Mouse (Mus musculus) MEL (cell line): ENCODE data around the gene Frmd5. TPM values are rescaled to one million over a fixed set of nuclear protein-coding genes. Genes with fewer than 3 reads are reported as not detected.

Source experiments
- DNase-seq: peaks from one replicate; pipeline ENCODE4 v3.0.0; 2011; ENCODE audit warnings: low read depth, low spot score
- H3K27ac ChIP-seq: 2 replicates; pipeline ENCODE4 v1.5.1; 2012; ENCODE audit warnings: low read depth, mild to moderate bottlenecking, control low read depth, low read length, moderate library complexity; ENCODE audit not compliant: control insufficient read depth
- H3K27me3 ChIP-seq, 2 experiments: fragments of 150-350 bp in 1 of 2; sonication (generic) in 1 of 2; 2 replicates each; pipeline ENCODE4 v1.6.1; 2012; ENCODE audit warnings: low read length in 2 of 2, mild to moderate bottlenecking in 2 of 2, improper control_type of control experiment in 1 of 2, moderate library complexity in 1 of 2; ENCODE audit not compliant: insufficient read depth in 2 of 2, control insufficient read depth in 1 of 2
- H3K36me3 ChIP-seq, 2 experiments: 2 replicates each; pipeline ENCODE4 v1.6.1; 2012 to 2014; ENCODE audit warnings: low read length in 2 of 2, improper control_type of control experiment in 1 of 2, inconsistent platforms in 1 of 2, mild to moderate bottlenecking in 1 of 2; ENCODE audit not compliant: insufficient read depth in 2 of 2, control insufficient read depth in 1 of 2
- H3K4me1 ChIP-seq, 2 experiments: fragments of 150-350 bp in 1 of 2; sonication (generic) in 1 of 2; 2 replicates each; pipeline ENCODE4 v1.6.1; 2012; ENCODE audit warnings: low read length in 2 of 2, improper control_type of control experiment in 1 of 2, mild to moderate bottlenecking in 1 of 2; ENCODE audit not compliant: insufficient read depth in 2 of 2, control insufficient read depth in 1 of 2
- H3K4me3 ChIP-seq, 2 experiments: fragments of 150-350 bp in 1 of 2; sonication (generic) in 1 of 2; 2 replicates each; pipeline ENCODE4 v1.5.1; 2012; ENCODE audit warnings: low read depth in 2 of 2, low read length in 2 of 2, mild to moderate bottlenecking in 2 of 2, moderate library complexity in 2 of 2, control low read depth in 1 of 2, improper control_type of control experiment in 1 of 2; ENCODE audit not compliant: control insufficient read depth in 1 of 2, insufficient read depth in 1 of 2
- H3K79me2 ChIP-seq: 2 replicates; pipeline ENCODE4 v1.6.1; 2012; ENCODE audit warnings: mild to moderate bottlenecking, low read length, moderate library complexity; ENCODE audit not compliant: control insufficient read depth, poor library complexity, insufficient read depth
- H3K9ac ChIP-seq: 2 replicates; pipeline ENCODE4 v1.6.1; 2012; ENCODE audit warnings: low read depth, mild to moderate bottlenecking, control low read depth, low read length, moderate library complexity; ENCODE audit not compliant: control insufficient read depth, poor library complexity, severe bottlenecking
- H3K9me3 ChIP-seq: fragments of 150-350 bp; sonication (generic); replicated peaks from 2 replicates; pipeline ENCODE4 v1.6.1; 2012; ENCODE audit warnings: mild to moderate bottlenecking, low read length, improper control_type of control experiment, moderate library complexity; ENCODE audit not compliant: insufficient read depth
- CHD1 ChIP-seq: IDR thresholded peaks from 2 replicates; pipeline ENCODE4 v1.6.1; 2012; ENCODE audit warnings: low read depth, mild to moderate bottlenecking, inconsistent platforms, low read length, improper control_type of control experiment
- EP300 ChIP-seq, 2 experiments: IDR thresholded peaks; 2 replicates each; pipeline ENCODE4 v1.6.1; 2011; ENCODE audit warnings: improper control_type of control experiment in 2 of 2, low read length in 2 of 2, low read depth in 1 of 2, mild to moderate bottlenecking in 1 of 2
- ETS1 ChIP-seq: IDR thresholded peaks from 2 replicates; pipeline ENCODE4 v1.6.1; 2012; ENCODE audit warnings: low read depth, mild to moderate bottlenecking, inconsistent platforms, low read length, improper control_type of control experiment, moderate library complexity
- GABPA ChIP-seq: IDR thresholded peaks from 2 replicates; pipeline ENCODE4 v1.6.1; 2012; ENCODE audit warnings: low read depth, mild to moderate bottlenecking, inconsistent platforms, low read length, improper control_type of control experiment, moderate library complexity
- MEF2A ChIP-seq: IDR thresholded peaks from 2 replicates; pipeline ENCODE4 v1.6.1; 2014; ENCODE audit warnings: low read depth, mild to moderate bottlenecking, inconsistent platforms, low read length, improper control_type of control experiment; ENCODE audit not compliant: poor library complexity, insufficient replicate concordance, severe bottlenecking; ENCODE audit errors: extremely low read depth
- MYB ChIP-seq: IDR thresholded peaks from 2 replicates; pipeline ENCODE4 v1.6.1; 2011; ENCODE audit warnings: mild to moderate bottlenecking, low read depth, low read length, improper control_type of control experiment
- POLR2AphosphoS5 ChIP-seq: IDR thresholded peaks from 2 replicates; pipeline ENCODE4 v1.6.1; 2012; ENCODE audit warnings: low read depth, borderline replicate concordance, mild to moderate bottlenecking, inconsistent platforms, low read length, moderate library complexity, mixed read lengths
- SIN3A ChIP-seq: IDR thresholded peaks from 2 replicates; pipeline ENCODE4 v1.6.1; 2012; ENCODE audit warnings: low read length, improper control_type of control experiment, inconsistent platforms
- SMC3 ChIP-seq: IDR thresholded peaks from 2 replicates; pipeline ENCODE4 v1.6.1; 2011; ENCODE audit warnings: low read depth, low read length, improper control_type of control experiment
- TCF12 ChIP-seq: IDR thresholded peaks from 2 replicates; pipeline ENCODE4 v1.6.1; 2014; ENCODE audit warnings: low read depth, mild to moderate bottlenecking, inconsistent platforms, low read length, improper control_type of control experiment, moderate library complexity
- USF1 ChIP-seq: IDR thresholded peaks from 2 replicates; pipeline ENCODE4 v1.6.1; 2014; ENCODE audit warnings: low read depth, mild to moderate bottlenecking, inconsistent platforms, low read length, improper control_type of control experiment, moderate library complexity
- ZKSCAN1 ChIP-seq: IDR thresholded peaks from 2 replicates; pipeline ENCODE4 v1.6.1; 2012; ENCODE audit warnings: low read depth, mild to moderate bottlenecking, inconsistent platforms, low read length, improper control_type of control experiment, moderate library complexity
- ZMIZ1 ChIP-seq: IDR thresholded peaks from 2 replicates; pipeline ENCODE4 v1.6.1; 2012; ENCODE audit warnings: low read depth, mild to moderate bottlenecking, inconsistent platforms, low read length, improper control_type of control experiment, moderate library complexity
- polyA plus RNA-seq, 2 experiments: library from polyadenylated mRNA; stranded (reverse) in 1 of 2; unstranded in 1 of 2; fragments of >175 nt in 1 of 2; fragments of >200 nt in 1 of 2; gene quantifications; 2 replicates each; pipeline versions ENCODE4 v1.2.1 to v1.2.4; 2012; ENCODE audit warnings: low replicate concordance in 2 of 2, low read depth in 1 of 2; ENCODE audit not compliant: insufficient read length in 2 of 2, insufficient read depth in 1 of 2, missing spikeins in 1 of 2
- total RNA-seq: library from RNA; depleted of rRNA; stranded (reverse); fragments of 300-350 nt; gene quantifications from 2 replicates; pipeline ENCODE4 v1.2.3, GENCODE M21; 2012

Frmd5 gene
- total and polyA plus RNA-seq, 3 experiments = 0.04 to 0.15 TPM; not detected in 1

DNA sequence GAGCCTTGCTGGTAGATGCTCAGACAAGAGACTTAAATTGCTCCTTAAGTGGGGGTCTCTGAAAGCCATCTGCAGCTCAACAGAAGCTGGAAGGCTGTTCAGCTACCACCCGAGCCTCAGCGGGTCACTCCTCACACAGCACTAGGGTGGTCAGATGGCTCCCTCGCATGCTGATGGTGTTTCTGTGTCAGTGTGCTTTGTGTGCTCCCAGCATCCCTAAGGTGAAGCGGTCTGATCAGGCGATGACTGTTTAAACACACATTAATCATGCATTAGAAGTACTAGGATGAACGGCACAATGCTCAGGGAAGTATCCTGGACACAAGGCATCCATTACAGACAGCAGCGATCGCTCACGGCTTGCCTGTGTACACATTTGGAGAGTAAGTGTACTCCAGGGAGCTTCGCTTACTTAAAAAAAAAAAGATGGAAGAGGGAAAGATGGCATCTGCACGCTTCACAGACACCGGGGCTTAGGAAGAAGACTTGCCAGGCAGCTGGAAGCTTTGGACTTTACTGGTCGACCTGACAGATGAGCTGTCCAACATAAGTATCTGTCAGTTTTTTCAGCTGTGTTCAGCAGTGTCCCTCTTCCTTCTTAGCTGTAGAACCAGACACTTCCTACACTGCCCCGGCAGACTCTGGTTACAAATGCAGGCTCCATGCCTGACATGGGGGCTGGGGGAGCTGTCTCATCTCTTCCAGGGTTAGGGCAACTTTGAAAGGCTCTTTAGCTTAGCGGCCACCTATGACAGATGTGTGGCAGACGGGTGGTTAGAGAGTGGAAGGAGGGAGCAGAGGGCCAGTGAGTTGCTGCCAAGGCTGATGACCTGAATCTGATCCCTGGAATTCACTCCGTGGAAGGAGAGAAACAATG, 196.6 kb downstream of the Frmd5 start:
- Histone ChIP-seq H3K4me3 (no peak overlapping the region), H3K36me3 (no peaks in the 10 kb centered on the region), H3K9me3 (no peaks in the 10 kb centered on the region), H3K9ac (no peak overlapping the region), H3K79me2 (no peaks in the 10 kb centered on the region), H3K4me1 (no peaks in the 10 kb centered on the region), H3K27me3 (peaks cover 0 to 13% of the 10 kb centered on the region in 2 experiments; a peak in 3 of 4 replicates), H3K27ac (no peak overlapping the region)
- TF ChIP-seq SIN3A (no peak), MYB (no peak), ZKSCAN1 (no peak)
- no peak for DNase-seq

DNA sequence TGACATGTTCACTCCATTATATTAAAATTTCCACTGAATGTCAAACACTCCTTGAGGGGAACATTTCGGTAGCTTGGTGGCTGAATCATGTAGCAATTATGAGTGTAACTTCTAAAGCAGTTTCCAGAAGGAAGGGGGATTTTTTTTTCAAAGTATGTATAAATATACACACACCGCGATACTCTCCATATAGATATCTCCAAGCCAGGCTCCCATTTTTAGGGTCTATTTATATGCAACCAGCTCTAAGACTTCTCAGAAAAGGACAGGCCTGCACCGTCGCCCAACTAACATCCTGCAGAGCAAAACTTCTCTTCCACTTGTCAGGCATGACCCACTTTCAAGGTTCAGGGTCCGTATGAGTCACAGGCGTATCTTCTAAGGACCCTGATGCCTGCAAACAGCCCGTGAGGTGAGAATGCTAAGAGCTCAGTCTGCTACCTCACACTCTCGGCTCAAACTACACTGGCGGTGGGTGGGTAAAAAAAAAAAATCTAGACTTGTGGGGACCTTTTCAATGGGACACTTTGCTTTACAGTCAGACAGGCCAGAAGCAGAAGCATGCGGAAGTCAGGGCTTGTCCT, 197.7 kb downstream of the Frmd5 start:
- H3K4me1 ChIP-seq = no peaks in the 10 kb centered on the region
- DNase-seq = no peak
- H3K27me3 ChIP-seq = peaks cover 3 to 13% of the 10 kb centered on the region in 2 experiments
- no peaks in the 10 kb centered on the region for H3K36me3 ChIP-seq
- TF ChIP-seq EP300 (IDR thresholded peaks at IDR 0.05; ENCODE audit: low read depth in 1 of 2, low read length in 2 of 2) (no peak), TCF12 (no peak), ZMIZ1 (no peak), SMC3 (no peak), USF1 (no peak), MEF2A (no peak), CHD1 (no peak), GABPA (no peak), ETS1 (no peak), POLR2AphosphoS5 (no peak)
- no peaks in the 10 kb centered on the region for H3K9me3 ChIP-seq
- no peak overlapping the region for H3K27ac ChIP-seq
- H3K4me3 ChIP-seq = no peak overlapping the region
- no peaks in the 10 kb centered on the region for H3K79me2 ChIP-seq
- no peak overlapping the region for H3K9ac ChIP-seq
